Mouse (Mus musculus) lung, embryonic 14.5 days (tissue): ENCODE measurements at regions not wholly inside any gene's neighbourhood (a gene's known extent, or its start where the extent isn't known, plus 50 kb on each side); places are given as distances from the start of the nearest gene placed in this dataset.

Experiments
- ATAC-seq: fragments of 200-750 bp; cut with Nextera tagmentation; 2 replicates; pipeline ENCODE4 v1.8.0; 2017; ENCODE audit warnings: mild to moderate bottlenecking, moderate TSS enrichment, moderate library complexity; ENCODE audit not compliant: insufficient read depth
- DNase-seq: peaks from one replicate; pipeline ENCODE4 v3.0.0-alpha.2; 2015
- H3K27ac ChIP-seq: fragments of 300-500 bp; sonication (generic); 2 replicates; pipeline ENCODE4 v1.5.1; 2014; ENCODE audit warnings: low read depth, mild to moderate bottlenecking, moderate library complexity
- H3K27me3 ChIP-seq: fragments of 300-500 bp; sonication (generic); 2 replicates; pipeline ENCODE4 v1.6.1; 2014; ENCODE audit warnings: low read length, control low read depth; ENCODE audit not compliant: insufficient read depth
- H3K36me3 ChIP-seq: fragments of 300-500 bp; sonication (generic); 2 replicates; pipeline ENCODE4 v1.6.1; 2014; ENCODE audit warnings: control low read depth; ENCODE audit not compliant: insufficient read depth
- H3K4me1 ChIP-seq: fragments of 300-500 bp; sonication (generic); 2 replicates; pipeline ENCODE4 v1.6.1; 2014; ENCODE audit warnings: antibody characterized with exemption, control low read depth; ENCODE audit not compliant: insufficient read depth
- H3K4me2 ChIP-seq: fragments of 300-500 bp; sonication (generic); 2 replicates; pipeline ENCODE4 v1.6.1; 2014; ENCODE audit warnings: mild to moderate bottlenecking
- H3K4me3 ChIP-seq: fragments of 300-500 bp; sonication (generic); 2 replicates; pipeline ENCODE4 v1.5.1; 2014; ENCODE audit warnings: low read depth, low read length
- H3K9ac ChIP-seq: fragments of 300-500 bp; sonication (generic); 2 replicates; pipeline ENCODE4 v1.6.1; 2014
- H3K9me3 ChIP-seq: fragments of 300-500 bp; sonication (generic); 2 replicates; pipeline ENCODE4 v1.6.1; 2016; ENCODE audit warnings: low read depth, low read length, control low read depth
- CTCF ChIP-seq: IDR thresholded peaks from 2 replicates; pipeline ENCODE4 v1.5.1; 2016; ENCODE audit warnings: antibody characterized with exemption, low read depth
- WGBS: fragments of 180-500 bp; shearing (Covaris S2); extraction: QIAGEN DNeasy Blood & Tissue Kit; methylation state at CpG from one replicate; pipeline ENCODE4 v1.1.7; 2014; 5-methylcytosine and 5-hydroxymethylcytosine counted together

- ATAC-seq (no peak), DNase-seq (no peak)
- no peaks in the 10 kb centered on the region for H3K36me3 ChIP-seq
- H3K27ac ChIP-seq: no peak overlapping the region
- no peaks in the 10 kb centered on the region for H3K9me3 ChIP-seq
- no peak overlapping the region for H3K4me3 ChIP-seq
- H3K9ac ChIP-seq: no peak overlapping the region
- no peaks in the 10 kb centered on the region for H3K27me3 ChIP-seq
- no peak overlapping the region for H3K4me2 ChIP-seq
- TF ChIP-seq CTCF: no peak
- 60% methylated on average over 11 of the region's 11 CpGs for WGBS
- no peaks in the 10 kb centered on the region for H3K4me1 ChIP-seq
Observed at GRCm38 (mm10) chr3:54597326-54598274, 95.0 kb upstream of the Supt20 start.

GRCm38 (mm10) chr3:54598296-54598695 lies 94.3 kb upstream of the Supt20 start:
- no peak overlapping the region for H3K4me2 ChIP-seq
- ATAC-seq: no peak
- H3K27me3 ChIP-seq: no peaks in the 10 kb centered on the region
- H3K4me1 ChIP-seq: no peaks in the 10 kb centered on the region
- H3K9ac ChIP-seq: no peak overlapping the region
- DNase-seq: no peak
- 71% methylated on average over 5 of the region's 5 CpGs for WGBS
- no peak overlapping the region for H3K4me3 ChIP-seq
- no peaks in the 10 kb centered on the region for H3K36me3 ChIP-seq
- no peak for TF ChIP-seq CTCF
- no peaks in the 10 kb centered on the region for H3K9me3 ChIP-seq
- H3K27ac ChIP-seq: no peak overlapping the region

- H3K27me3 ChIP-seq: no peaks in the 10 kb centered on the region
- no peak overlapping the region for H3K9ac ChIP-seq
- WGBS: 68% methylated on average over 4 of the region's 4 CpGs
- no peak for ATAC-seq
- DNase-seq: no peak
- H3K36me3 ChIP-seq: no peaks in the 10 kb centered on the region
- H3K27ac ChIP-seq: no peak overlapping the region
- H3K9me3 ChIP-seq: no peaks in the 10 kb centered on the region
- H3K4me2 ChIP-seq: no peak overlapping the region
- H3K4me3 ChIP-seq: no peak overlapping the region
- TF ChIP-seq CTCF: no peak
- no peaks in the 10 kb centered on the region for H3K4me1 ChIP-seq
Observed at GRCm38 (mm10) chr3:54604705-54605379, 87.8 kb upstream of the Supt20 start.

- H3K4me2 ChIP-seq: no peak overlapping the region
- H3K9ac ChIP-seq: no peak overlapping the region
- WGBS: 48% methylated on average over 10 of the region's 10 CpGs
- TF ChIP-seq CTCF: no peak
- H3K9me3 ChIP-seq: no peaks in the 10 kb centered on the region
- DNase-seq: peak; percentile 12
- ATAC-seq: no peak
- no peak overlapping the region for H3K27ac ChIP-seq
- H3K36me3 ChIP-seq: no peaks in the 10 kb centered on the region
- no peaks in the 10 kb centered on the region for H3K27me3 ChIP-seq
- no peak overlapping the region for H3K4me3 ChIP-seq
- H3K4me1 ChIP-seq: no peaks in the 10 kb centered on the region; the same call in 1 of the 2 replicates
Observed at GRCm38 (mm10) chr3:54611431-54611990, 81.1 kb upstream of the Supt20 start.

GRCm38 (mm10) chr3:54613845-54614244 lies 78.8 kb upstream of the Supt20 start:
- 64% methylated on average over 2 of the region's 2 CpGs for WGBS
- Histone ChIP-seq H3K36me3 (no peaks in the 10 kb centered on the region), H3K27ac (no peak overlapping the region), H3K4me2 (no peak overlapping the region), H3K9me3 (no peaks in the 10 kb centered on the region), H3K27me3 (no peaks in the 10 kb centered on the region), H3K9ac (no peak overlapping the region), H3K4me3 (no peak overlapping the region), H3K4me1 (no peaks in the 10 kb centered on the region; the same call in 1 of the 2 replicates)
- DNase-seq (no peak), ATAC-seq (no peak)
- TF ChIP-seq CTCF: no peak

GRCm38 (mm10) chr3:54617298-54617697 lies 75.3 kb upstream of the Supt20 start:
- no peak for TF ChIP-seq CTCF
- Histone ChIP-seq H3K27ac (no peak overlapping the region), H3K4me2 (no peak overlapping the region), H3K36me3 (no peaks in the 10 kb centered on the region), H3K9ac (no peak overlapping the region), H3K27me3 (no peaks in the 10 kb centered on the region), H3K9me3 (no peaks in the 10 kb centered on the region), H3K4me1 (no peaks in the 10 kb centered on the region), H3K4me3 (no peak overlapping the region)
- DNase-seq (no peak), ATAC-seq (no peak)
- 90% methylated on average over 4 of the region's 4 CpGs for WGBS

- Histone ChIP-seq H3K27me3 (no peaks in the 10 kb centered on the region), H3K36me3 (no peaks in the 10 kb centered on the region), H3K9me3 (no peaks in the 10 kb centered on the region), H3K4me1 (no peaks in the 10 kb centered on the region), H3K9ac (no peak overlapping the region), H3K4me2 (no peak overlapping the region), H3K4me3 (no peak overlapping the region), H3K27ac (no peak overlapping the region)
- no peak for TF ChIP-seq CTCF
- WGBS: 93% methylated on average over 4 of the region's 4 CpGs
- ATAC-seq (no peak), DNase-seq (no peak)
Observed at GRCm38 (mm10) chr3:54618286-54618685, 74.3 kb upstream of the Supt20 start.
